Mouse (Mus musculus): ENCODE results near the gene Wbp11.
"Not testable (repeated sequence)": the region's sequence is repeated elsewhere in the genome, so short reads cannot be mapped to it uniquely, and the experiment has no call there.

Wbp11 gene

GRCm38 (mm10) chr6:136801274-136801673 is 26.8 kb downstream of the Wbp11 start:
- DNase-seq = no peak

- DNase-seq = no peak
Measured at GRCm38 (mm10) chr6:136800710-136801109, 27.3 kb downstream of the Wbp11 start.

- not testable (repeated sequence) for DNase-seq
Measured at GRCm38 (mm10) chr6:136797874-136798693, 29.9 kb downstream of the Wbp11 start.

- no peak for DNase-seq
Measured at GRCm38 (mm10) chr6:136795850-136796249, 32.2 kb downstream of the Wbp11 start.

GRCm38 (mm10) chr6:136795110-136795509 is 32.9 kb downstream of the Wbp11 start:
- no peak for DNase-seq

GRCm38 (mm10) chr6:136793831-136794525 is 34.1 kb downstream of the Wbp11 start:
- DNase-seq = peak; percentile 47

GRCm38 (mm10) chr6:136792884-136793758 is 34.9 kb downstream of the Wbp11 start:
- peak; percentile 28 for DNase-seq

- DNase-seq = no peak
Measured at GRCm38 (mm10) chr6:136789391-136789971, 38.6 kb downstream of the Wbp11 start.

GRCm38 (mm10) chr6:136782761-136783160 is 45.3 kb downstream of the Wbp11 start:
- no peak for DNase-seq

GRCm38 (mm10) chr6:136782146-136782545 is 45.9 kb downstream of the Wbp11 start:
- DNase-seq = no peak

- no peak for DNase-seq
Measured at GRCm38 (mm10) chr6:136781377-136781986, 46.6 kb downstream of the Wbp11 start, which contains the start of gene Gucy2c. Gene Gucy2c, minus strand, starts transcription at chr6:136781765.

- DNase-seq = no peak
Measured at GRCm38 (mm10) chr6:136776392-136776791, 51.6 kb downstream of the Wbp11 start.

- DNase-seq = no peak
Measured at GRCm38 (mm10) chr6:136769859-136770258, 58.2 kb downstream of the Wbp11 start.

- DNase-seq = no peak
Measured at GRCm38 (mm10) chr6:136769143-136769542, 58.9 kb downstream of the Wbp11 start.

- DNase-seq = no peak
Measured at GRCm38 (mm10) chr6:136763912-136764311, 64.1 kb downstream of the Wbp11 start.

All from embryo, embryonic 11 days (tissue).